Mouse (Mus musculus) left cerebral cortex, adult 6 months (tissue): Measurements from ENCODE around the gene Fer. TPM values are rescaled to one million over a fixed set of nuclear protein-coding genes. Genes with fewer than 3 reads are reported as not detected.

Experiments
- long read RNA-seq, 2 experiments: library from polyadenylated mRNA; unstranded; transcript quantifications; one replicate each; pipeline ENCODE4 v2.0.0; 2019 to 2020
- polyA plus RNA-seq: library from polyadenylated mRNA; unstranded; fragments of <200 nt; fragmentation: Nextera tagmentation; gene quantifications from 2 replicates; pipeline ENCODE4 v1.2.3, GENCODE M21; 2021

The Fer gene
- 10.1 and 16.4 TPM in 2 replicates for polyA plus RNA-seq
- long read RNA-seq, experiment 1, partial matches to known transcripts: 5 of 68 reads
- long read RNA-seq, experiment 1, other reads (novel, unspliced or antisense): 63 of 68 reads
- long read RNA-seq, experiment 2, partial matches to known transcripts: 17 of 22 reads
- long read RNA-seq, experiment 2, other reads (novel, unspliced or antisense): 4 of 22 reads

DNA sequence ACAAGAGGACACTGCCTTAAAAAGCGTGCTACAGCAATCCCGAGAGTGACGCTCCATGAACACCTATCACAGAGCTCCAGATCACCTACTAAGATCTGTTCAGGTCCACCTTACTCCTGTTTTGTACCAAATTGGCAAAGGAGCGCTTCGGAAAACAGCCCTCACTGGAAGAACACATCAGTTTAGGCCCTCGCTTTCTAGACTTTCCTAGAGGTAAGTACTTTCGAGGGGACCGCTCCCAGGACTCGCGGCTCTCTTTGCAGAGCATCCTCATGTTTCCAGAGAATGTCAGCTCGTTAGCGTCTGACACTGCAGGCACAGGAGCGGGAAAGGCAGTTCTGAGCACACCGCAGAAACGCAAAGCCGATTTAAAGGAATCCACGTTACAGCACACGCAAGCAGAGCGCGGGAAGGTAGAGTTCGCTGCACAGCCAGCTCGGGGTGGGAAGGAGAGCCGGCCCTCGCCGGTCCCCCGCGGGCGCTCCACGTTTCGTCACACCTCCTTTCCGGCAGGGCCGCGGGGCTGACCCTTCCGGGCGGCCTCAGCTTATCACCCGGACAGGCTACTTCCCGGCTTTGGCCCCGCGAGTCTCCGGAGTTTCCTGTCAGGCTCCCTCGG lies at the start of gene Fer:
Gene Fer, plus strand, starts transcription at position 51 of the 619 bp plus-strand sequence.

GRCm38 (mm10) chr17:63863647-63864149 lies 836 bp downstream of the Fer start, which contains the start of gene A930002H24Rik:
A930002H24Rik (minus strand) TSS chr17:63863791.

Other genes with a start within 250 kb of the Fer start
- 0.29 and 0.49 TPM in 2 replicates for gene A930002H24Rik, start 729 bp downstream of the Fer start, polyA plus RNA-seq